Mouse (Mus musculus) retina, postnatal 1 day (tissue): Measurements from ENCODE around the gene Uri1.
A peak's percentile ranks its signal among the peaks of the same experiment; 100 is the strongest.

Source experiments
- DNase-seq: peaks from one replicate; pipeline ENCODE4 v3.0.0-alpha.2; 2012

Gene Uri1

DNA sequence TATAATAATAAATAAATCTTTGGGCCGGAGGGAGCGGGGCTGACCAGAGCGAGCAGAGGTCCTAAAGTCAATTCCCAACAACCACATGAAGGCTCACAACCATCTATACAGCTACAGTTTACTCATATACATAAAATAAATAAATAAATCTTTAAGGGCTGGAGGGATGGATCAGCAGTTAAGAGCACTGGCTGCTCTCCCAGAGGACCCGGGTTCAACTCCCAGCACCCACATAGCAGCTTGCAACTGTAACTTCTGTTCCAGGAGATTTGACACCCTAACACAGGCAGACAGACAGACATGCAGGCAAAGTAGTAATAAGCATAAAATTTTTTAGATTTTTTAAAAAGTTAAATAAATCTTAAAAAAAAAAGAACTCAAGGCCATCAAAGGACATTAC, 10.5 kb downstream of the Uri1 start:
- no peak for DNase-seq

DNA sequence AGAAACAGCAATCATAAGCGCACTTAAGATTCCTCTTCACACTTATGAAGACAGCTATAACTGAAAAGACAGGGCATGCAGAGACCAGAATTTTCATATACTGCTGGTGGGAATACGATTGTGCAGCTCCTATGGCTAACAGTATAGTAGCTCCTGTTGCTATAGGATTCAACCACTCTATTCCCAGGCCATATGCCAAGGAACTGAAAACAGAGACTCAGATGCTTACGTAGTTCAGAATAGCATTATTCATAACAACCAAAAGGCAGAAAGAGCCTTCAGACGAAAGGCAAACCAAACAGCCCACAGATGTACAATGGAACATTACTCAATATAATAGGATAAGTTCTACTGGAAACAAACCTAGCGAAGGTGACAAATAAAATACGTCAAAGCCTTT, 15.0 kb downstream of the Uri1 start:
- DNase-seq: no peak

DNA sequence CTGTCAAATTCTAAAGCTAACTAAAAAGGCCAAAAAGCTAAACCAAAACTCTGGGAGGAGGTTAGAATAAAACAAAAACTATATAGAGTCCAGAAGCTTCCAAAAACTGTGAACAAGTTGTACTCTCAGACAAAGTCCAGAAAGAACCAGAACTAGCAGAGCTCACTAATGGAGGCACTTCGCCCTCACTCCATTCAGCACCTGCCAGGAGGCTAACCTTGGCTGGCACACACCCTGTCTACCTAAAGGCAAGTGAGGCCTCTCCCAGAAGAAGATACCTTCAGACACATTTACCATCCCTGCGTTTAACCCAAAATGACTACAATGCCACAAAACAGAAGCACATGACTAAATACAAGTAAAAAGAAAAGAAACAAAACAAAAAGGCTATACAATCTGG, 20.9 kb downstream of the Uri1 start:
- DNase-seq: no peak

DNA sequence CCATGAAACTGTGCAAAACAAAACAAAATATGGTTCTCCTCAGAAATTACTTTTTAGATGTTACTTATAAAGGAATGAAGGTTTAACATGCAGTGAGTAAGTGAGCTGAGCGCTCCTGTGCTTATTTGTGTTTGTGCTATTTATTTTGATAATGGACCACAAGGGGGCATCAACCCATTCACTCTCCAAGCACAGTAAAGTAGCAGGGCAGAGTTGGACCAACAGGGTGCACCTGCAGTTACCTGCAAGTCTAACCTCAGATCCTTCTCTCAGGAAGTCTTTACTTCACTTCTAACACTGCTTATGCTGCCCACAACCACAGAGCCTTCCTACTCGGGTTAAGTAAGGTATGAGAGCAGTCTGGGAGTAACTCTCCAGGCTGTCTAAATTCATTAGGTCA, 23.7 kb downstream of the Uri1 start:
- DNase-seq: peak; percentile 50

DNA sequence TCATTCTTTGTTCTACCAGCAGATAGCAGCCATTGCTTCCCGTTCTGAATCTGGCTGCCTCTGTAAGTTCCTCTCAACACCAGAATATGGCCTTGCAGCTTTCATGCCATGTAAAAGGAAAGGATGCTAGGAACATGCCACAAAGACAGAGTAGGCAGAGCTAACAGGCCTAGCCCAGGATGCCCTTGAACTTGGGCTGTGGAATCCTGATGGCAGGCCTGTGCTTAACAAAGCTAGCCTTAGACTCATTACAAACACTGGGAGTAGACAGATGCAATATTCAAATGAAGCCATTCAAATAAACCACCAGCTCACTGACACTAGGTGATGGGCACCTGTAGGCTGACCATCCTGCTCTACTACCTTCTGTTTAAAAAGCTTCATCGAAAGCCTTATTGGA, 30.5 kb downstream of the Uri1 start:
- DNase-seq: no peak

DNA sequence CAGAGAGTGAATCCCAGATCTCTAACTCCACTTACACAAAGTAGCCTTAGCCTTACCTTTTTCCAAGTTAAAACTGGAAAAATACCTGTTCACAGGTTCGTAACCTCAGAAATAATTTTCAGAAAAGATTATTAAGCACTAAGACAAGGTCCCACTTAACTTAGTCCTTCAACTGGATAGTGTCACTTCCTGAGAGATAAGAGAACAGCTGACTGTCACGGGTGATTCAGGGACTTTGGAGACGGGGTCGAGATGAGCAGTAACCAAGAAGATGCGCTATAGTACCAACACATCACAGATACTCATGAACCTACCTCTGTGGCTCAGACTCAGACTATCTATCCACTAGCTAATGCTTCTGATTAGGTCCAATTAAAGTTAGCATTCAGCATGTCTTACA, 38.5 kb downstream of the Uri1 start:
- DNase-seq: no peak

DNA sequence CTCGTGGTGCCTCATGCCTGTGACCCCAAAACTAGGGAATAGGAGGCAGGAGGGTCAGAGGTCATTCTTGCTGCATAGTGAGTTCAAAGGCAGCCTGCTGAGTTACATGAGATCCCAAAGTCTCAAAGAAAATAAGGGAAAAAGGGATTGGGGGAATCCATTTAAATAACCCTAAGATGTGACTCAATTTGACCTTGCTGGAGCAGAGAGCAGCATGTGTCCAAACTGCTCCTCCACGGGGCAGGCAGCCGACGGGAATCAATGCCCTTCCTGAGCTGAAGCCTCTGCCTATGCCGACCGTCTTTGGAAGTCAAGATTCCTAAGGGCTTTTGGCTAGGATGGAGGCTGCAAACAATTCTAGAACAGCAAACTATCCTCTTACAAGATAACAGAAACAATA, 39.9 kb downstream of the Uri1 start:
- DNase-seq: no peak

DNA sequence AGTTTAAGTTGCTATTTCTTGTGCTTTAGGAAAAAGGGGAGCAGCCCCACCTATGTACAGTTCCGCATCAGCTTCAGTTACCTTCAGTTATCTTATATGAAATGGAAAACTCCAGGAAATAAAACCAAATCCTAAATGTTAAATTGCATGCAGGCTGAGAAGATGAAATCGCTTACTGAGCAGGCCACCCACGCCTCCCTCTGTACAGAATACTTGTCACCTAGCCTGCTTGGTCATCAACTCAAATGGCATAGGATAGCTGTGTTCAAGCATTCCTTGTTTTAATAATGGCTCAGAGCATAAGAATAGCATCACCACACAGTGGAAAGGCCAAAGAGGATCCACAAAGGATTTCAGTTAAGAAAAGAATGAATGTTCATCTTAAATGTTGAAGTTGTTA, 43.6 kb downstream of the Uri1 start:
- DNase-seq: no peak

DNA sequence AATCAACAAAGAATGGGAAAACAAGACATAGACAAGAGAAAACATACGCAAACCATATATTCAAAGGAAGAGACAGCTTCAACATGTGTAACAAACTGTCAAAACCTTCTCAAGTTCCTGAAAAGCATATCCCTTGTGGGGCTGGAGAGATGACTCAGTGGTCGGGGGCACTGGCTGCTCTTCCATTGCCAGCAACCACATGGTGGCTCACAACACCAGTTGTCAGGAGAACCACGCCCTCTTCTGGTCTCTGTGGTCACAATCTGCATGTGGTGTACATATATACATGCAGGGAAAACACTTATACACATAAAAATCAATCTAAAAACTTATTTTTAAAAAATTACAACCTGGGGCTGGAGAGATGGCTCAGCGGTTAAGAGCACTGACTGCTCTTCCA, 44.9 kb downstream of the Uri1 start:
- no peak for DNase-seq

DNA sequence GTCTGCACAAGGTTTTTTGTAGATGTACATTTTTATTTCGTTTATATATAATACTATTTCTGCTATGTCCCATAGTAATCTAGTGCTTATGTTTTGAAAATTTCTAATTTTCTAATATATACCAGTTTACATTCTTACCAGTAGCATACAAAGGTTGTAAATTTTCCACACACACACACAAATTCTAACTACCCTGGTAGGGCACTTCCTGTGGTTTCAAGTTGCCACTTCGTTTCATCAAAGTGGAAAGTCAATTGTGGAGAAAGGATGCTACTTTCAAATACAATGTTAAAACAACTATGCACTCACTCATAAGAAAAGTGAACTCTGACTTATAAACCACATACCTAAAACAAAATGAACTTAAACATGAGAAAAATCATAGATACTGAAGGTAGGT, 45.7 kb downstream of the Uri1 start:
- no peak for DNase-seq

DNA sequence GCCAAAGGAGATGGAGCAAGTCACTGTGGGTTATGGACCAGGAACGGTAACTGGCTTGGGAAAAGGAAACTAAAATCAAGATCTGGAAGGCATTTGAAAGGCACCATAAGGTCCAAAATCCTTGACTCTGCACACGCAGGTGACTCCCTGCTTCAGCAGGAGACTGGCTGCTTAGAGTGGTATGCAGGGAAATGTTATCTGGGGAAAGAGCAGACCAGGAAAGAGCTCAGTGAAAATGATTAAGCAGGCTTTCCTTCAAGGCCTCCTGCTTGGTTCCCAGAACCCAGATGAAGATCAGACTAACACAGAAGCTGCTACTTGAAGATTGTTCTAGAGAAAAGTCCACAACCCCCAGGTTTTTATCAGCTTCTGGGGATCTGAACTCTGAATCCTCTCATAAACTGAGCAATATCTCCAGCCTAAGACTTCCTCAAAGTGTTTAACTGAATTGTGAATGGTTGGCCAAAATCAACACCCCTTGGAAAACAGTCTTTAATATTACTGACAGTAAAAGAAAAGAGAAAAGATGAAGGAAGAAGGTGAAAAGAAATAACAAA, 50.3 kb downstream of the Uri1 start:
- no peak for DNase-seq

DNA sequence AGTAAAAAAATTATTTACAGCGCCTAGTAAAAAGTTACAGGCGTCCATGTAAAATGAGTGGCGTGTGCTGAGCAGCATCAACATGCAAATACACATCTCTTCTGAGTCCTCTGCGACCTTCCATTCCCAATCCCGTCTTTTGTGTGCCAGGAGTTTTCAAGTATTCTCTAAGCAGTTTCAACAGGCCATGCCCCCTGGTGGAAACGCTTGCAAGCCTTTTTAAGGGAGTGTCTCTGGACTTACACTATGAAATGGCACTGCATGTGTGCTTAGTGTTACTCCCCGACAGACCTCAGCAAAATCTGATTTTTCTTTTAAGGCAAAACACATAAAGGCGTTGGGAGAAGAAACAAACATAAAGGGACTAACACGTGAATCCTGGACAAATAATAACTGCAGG, 50.8 kb downstream of the Uri1 start:
- peak; percentile 70 for DNase-seq

DNA sequence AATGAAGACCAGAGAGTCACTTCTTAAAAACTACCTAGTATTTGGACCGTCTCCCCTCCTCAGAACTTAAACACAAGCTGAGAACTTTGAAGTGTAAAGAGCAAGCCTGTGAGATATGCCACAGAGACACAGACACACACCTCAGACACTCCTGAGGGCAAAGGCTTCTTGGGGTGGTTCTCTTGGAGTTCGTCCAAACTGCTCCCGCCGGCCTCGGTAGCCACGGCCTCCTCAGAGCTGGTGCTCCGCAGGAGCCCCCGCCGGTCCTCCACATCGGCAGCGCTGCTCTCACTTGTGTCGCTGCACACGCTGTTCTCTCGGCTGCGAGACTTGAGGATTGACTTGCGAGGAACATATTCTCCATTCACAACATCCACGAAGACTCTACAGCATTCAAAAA, 61.0 kb downstream of the Uri1 start:
- DNase-seq: no peak

DNA sequence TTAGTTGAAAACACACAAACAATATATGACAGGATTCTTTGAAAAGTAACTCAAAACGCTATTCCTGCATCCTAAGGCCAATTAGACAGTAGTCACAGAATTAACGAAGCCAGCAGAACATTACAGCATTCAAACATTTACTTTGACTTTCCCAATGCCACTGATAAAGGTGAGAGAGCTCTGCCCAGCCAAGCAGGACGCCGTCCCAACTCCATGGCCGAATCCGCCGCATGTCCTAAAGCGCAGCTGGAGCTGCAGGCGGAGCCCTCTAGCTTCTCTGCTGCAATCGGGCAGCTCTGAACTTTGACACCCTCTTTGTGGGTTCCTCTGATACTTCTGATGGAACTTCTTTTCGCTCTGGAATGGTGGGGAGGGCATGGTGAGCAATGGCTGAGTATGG, 62.1 kb downstream of the Uri1 start:
- no peak for DNase-seq

DNA sequence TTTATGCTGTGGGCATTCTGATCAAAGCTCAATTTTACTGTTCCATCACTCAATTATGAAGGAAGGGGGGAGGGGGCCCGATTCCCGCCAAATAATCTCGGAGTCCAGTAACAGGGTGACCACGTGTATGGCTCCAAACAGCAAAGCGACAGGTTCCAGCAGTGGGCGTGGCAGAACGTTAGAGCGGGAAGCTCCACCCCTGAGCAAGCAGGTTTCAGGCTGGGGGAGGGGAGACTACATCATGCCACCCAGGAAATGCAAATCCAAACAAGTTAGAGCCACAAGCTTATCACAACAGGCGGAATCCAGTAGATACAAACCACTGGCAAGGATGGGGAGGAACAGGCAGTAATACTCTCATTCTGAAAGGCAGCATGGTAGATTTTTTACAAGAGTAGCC, 71.5 kb downstream of the Uri1 start:
- DNase-seq: no peak

DNA sequence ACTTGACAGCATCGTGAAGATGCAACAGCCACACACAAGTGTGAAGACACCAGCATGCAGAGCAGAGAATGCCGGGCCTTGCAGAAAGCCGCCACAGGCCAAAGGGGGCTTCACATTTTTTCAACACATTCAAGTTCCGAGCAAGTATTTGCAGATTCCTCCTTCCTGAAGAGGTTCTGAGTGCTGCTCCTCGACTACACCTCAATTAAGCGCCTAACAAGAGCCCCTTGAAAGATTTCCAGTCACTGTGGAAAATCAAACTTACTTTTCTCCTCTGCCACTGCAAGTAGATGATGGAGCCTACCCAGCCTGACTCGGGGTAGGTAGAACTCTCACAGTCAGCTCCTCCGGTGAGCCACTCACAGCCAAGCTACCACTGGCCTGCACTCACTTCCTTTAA, 86.9 kb downstream of the Uri1 start:
- no peak for DNase-seq

DNA sequence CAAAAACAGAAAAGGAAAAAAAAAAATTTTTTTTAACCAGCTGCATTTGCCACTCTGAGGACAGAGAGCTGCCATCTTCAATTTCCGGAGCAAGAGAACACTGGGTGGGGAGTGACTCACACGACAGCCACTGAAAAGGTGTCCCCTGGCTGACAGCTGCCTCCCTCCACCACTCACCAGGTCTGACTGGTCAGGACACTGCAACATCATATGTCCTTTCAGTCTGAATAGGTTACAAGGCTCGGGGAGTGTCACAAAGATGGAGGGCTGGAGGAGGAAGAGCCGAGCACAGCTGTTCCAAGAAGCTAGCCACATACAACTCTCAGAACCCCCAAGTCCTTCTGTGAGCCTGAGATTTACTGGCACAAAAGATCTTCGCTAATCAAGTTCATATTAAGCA, 87.6 kb downstream of the Uri1 start:
- DNase-seq: no peak

DNA sequence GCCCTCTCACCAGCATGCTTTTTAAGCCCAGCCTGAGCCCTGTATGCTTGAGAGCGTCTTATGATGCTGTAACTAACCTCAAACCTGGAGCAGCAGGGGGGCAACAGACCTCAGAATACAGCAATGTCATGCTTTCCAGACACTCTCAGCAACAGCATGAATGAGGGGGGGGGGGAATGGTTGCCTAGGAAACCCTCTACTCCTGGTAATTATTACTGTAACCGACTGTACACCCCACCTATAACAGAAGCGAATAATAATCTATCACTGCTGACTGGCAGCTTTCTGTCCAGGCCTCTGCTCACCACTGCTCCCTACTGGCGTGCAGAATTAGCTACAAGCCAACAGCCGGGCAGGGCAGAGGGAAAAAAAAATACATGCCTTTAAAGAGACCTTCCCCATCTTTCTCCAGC, 88.6 kb downstream of the Uri1 start:
- DNase-seq: peak; percentile 78

DNA sequence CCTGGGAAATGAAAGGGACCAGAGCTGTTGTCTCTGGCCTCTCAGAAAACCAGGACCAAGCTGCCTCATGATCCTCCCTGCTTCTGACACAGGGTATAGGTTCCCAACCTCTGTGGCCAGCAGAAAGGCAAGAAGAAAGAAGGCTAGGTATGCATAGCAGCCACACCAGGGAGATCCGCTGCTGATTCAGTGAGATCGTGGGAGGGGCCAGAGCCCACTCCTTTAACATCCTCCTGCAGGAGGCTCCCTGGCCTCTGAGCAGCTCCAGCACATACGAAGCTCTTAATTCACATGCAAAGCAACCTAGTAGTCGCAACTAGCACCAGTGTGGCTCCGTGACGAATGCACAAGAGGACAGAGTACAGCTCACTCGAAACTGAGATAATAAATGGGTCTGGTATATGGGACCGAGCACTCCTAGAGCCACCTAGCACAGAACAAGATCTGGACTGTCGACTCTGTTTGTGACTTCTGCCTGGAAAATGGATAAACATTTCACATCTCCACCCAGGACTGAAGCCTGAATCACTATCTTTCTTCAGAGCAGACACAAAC, 89.5 kb downstream of the Uri1 start:
- peak; percentile 26 for DNase-seq

DNA sequence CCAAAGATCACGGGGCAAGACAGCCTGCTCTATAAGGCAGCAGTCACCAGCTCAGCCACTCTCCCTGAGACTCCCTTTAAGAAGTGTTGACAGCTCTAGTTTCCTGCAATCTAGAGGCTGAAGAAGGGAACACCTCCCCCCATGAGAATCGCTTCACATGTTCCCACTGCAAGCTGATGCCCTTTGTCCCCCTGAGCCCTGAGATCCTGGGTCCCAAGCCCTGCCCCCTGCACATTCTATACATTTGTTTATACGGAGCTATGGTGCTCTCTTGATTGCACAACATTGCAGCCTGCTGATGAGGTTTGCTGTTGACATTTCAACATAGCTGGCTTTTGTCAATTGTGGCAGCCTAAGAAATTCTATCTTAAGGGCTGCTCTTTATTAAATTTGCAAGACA, 91.7 kb downstream of the Uri1 start:
- DNase-seq: peak; percentile 48

DNA sequence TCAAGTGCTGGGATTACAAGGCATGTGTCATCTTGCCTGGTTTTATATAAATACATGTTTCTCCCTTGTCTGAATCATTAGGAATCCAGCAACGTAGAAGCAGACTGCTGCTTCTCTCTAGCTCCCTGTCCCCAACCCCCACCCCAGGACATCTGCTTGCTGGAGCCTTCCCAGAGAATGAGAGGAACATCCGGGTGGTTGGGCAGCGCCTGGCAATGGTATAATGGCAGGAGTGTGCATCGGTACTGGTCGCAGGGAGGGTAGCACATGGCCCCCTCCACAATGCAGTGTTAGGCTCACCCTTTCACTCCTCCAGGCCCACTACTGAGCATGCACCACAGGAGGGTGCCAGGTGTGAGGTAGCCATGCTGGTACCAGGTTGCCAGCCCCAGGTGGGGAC, 93.6 kb downstream of the Uri1 start:
- no peak for DNase-seq

DNA sequence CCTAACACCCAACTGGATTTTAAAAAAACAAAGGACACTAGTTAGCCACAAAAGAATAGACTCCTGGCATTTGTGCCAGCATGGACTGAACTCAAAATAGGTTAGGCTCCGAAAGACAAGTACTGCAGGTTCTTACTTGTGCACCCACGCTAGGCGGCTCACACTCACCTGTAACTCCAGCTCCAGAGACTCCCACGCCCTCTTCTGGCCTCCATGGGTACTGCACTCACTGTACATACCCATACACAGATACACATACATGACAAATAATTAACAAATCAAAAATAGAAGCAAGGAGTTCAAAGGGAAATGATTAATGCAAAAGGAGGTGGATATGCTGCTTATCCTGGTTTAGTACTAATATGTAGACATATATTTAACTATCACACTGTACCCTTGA, 100.4 kb downstream of the Uri1 start:
- DNase-seq: no peak

DNA sequence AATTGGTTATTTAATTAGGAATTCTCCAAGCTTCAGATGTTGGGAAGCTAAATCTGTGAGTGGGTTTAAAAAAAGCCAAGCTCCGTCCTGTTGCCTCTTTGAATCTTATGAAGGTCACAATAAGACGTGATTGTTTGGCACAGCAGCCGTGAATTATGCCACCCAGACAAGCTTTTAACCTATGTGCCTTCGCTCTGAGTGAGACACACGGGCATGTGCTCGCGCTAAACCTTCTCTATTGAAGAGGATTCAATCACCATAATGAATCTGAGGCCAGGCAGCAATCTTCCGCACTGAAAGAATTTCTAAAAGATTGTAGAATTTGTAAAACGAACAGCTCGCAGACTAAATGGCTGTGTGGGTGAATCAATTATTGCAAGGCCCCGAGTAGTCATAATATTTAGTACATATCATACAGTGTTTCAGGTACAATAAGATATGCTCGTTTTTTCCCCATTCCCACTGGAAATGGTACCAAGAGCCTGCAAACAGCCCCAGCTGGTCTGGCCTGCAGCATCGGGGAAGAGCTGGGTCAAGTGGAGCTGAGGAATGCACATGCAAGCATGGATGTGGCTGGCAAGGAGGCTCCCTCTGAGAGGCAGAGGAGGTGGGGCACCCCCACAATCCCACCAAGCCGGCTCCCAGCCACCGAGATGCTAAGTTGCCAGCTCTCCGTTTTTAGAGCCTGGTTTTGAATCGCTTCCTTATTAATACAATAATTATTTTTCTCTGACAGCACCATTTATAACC, 101.5 kb downstream of the Uri1 start:
- DNase-seq: peak; percentile 37

DNA sequence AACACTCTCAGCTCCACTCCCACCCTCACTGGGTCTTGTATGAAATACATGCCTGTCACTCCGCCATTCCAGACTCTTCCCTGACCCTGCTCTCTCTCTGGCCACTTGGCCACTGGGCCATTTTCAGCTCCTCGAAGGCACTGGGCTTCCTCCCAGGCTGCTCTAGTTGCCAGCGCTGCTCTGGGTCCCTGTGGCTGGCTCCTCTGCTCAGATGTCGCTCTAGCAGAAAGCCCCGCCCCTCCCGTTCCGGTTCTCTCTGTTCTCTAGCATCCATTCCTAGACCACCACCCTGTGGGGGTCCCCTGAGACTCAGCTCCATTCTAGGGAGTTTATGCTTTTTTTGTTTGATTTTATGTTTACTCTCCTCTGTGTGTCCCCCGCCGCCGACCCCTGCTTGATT, 104.4 kb downstream of the Uri1 start:
- DNase-seq: no peak
